Mouse (Mus musculus): Measurements from ENCODE around the gene Flt4.

GRCm38 (mm10) chr11:49635671-49636070 is 26.6 kb downstream of the Flt4 start:
- no peak for TF ChIP-seq ZC3H11A (IDR thresholded peaks at IDR 0.05; ENCODE audit: borderline replicate concordance, low read depth, low read length)
- no peak for TF ChIP-seq HCFC1 (IDR thresholded peaks at IDR 0.05; ENCODE audit: borderline replicate concordance, insufficient read depth, low read length)
- no peak for TF ChIP-seq ZNF384 (IDR thresholded peaks at IDR 0.05; ENCODE audit: low read depth, low read length)
